Mouse (Mus musculus) midbrain, embryonic 13.5 days (tissue): ENCODE measurements around the gene Crispld2. TPM values are rescaled to one million over a fixed set of nuclear protein-coding genes. Genes with fewer than 3 reads are reported as not detected.

Experiments used
- ATAC-seq: fragments of 200-750 bp; cut with Nextera tagmentation; 2 replicates; pipeline ENCODE4 v1.8.0; 2017; ENCODE audit warnings: mild to moderate bottlenecking, moderate TSS enrichment, moderate library complexity
- H3K27ac ChIP-seq: fragments of 300-500 bp; sonication (generic); 2 replicates; pipeline ENCODE4 v1.5.1; 2015; ENCODE audit warnings: inconsistent platforms, mild to moderate bottlenecking, moderate library complexity
- H3K27me3 ChIP-seq: fragments of 300-500 bp; sonication (generic); 2 replicates; pipeline ENCODE4 v1.6.1; 2015; ENCODE audit warnings: mild to moderate bottlenecking, inconsistent platforms
- H3K36me3 ChIP-seq: fragments of 300-500 bp; sonication (generic); 2 replicates; pipeline ENCODE4 v1.6.1; 2015; ENCODE audit warnings: mild to moderate bottlenecking, inconsistent platforms
- H3K4me1 ChIP-seq: fragments of 300-500 bp; sonication (generic); replicated peaks from 2 replicates; pipeline ENCODE4 v1.6.1; 2015; ENCODE audit warnings: inconsistent platforms
- H3K4me2 ChIP-seq: fragments of 300-500 bp; sonication (generic); replicated peaks from 2 replicates; pipeline ENCODE4 v1.6.1; 2015; ENCODE audit warnings: moderate library complexity, mild to moderate bottlenecking, inconsistent platforms
- H3K4me3 ChIP-seq: fragments of 300-500 bp; sonication (generic); replicated peaks from 2 replicates; pipeline ENCODE4 v1.5.1; 2015; ENCODE audit warnings: mild to moderate bottlenecking, inconsistent platforms
- H3K9ac ChIP-seq: fragments of 300-500 bp; sonication (generic); replicated peaks from 2 replicates; pipeline ENCODE4 v1.6.1; 2015; ENCODE audit warnings: mild to moderate bottlenecking, inconsistent platforms
- H3K9me3 ChIP-seq: fragments of 300-500 bp; sonication (generic); 2 replicates; pipeline ENCODE4 v1.6.1; 2016; ENCODE audit warnings: mild to moderate bottlenecking, inconsistent platforms
- WGBS: fragments of 180-500 bp; shearing (Covaris S2); methylation state at CpG from one replicate; pipeline ENCODE4 v1.1.7; 2015; 5-methylcytosine and 5-hydroxymethylcytosine counted together
- polyA plus RNA-seq: library from polyadenylated mRNA; unstranded; fragments of >200 nt; fragmentation: Nextera tagmentation; extraction: Ambion mirVana; gene quantifications from 2 replicates; pipeline ENCODE4 v1.2.1, GENCODE M21; 2015

Crispld2 gene
- polyA plus RNA-seq, 1 experiment from 2014 or later = 2.1 TPM

DNA sequence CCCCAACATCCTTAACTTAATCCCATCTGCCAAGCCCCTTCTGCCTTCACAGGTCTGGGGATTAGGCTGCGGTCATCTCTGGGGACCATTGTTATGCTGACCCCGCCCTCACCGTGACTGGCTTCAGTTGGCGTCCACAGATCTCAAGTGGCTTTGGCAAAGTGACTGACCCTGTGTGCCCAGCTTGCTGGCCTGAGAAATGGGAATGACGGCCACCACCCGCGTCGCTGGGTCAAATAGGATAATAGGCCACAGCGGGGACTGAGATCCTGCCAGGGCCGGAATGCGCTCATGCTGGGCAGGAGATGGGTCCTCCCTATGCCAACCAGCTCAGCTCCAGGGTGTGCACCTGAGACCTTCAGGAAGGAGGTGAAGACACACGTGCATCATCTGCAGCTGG, 46.5 kb downstream of the Crispld2 start:
- no peak overlapping the region for H3K27ac ChIP-seq
- H3K4me3 ChIP-seq = no peak overlapping the region
- H3K9me3 ChIP-seq = no peaks in the 10 kb centered on the region
- H3K4me2 ChIP-seq = no peak overlapping the region
- ATAC-seq = no peak
- no peaks in the 10 kb centered on the region for H3K27me3 ChIP-seq
- no peak overlapping the region for H3K9ac ChIP-seq
- no peaks in the 10 kb centered on the region for H3K36me3 ChIP-seq
- H3K4me1 ChIP-seq = peaks cover 4% of the 10 kb centered on the region; the same call in 1 of the 2 replicates
- WGBS = 87% methylated on average over 12 of the region's 12 CpGs

DNA sequence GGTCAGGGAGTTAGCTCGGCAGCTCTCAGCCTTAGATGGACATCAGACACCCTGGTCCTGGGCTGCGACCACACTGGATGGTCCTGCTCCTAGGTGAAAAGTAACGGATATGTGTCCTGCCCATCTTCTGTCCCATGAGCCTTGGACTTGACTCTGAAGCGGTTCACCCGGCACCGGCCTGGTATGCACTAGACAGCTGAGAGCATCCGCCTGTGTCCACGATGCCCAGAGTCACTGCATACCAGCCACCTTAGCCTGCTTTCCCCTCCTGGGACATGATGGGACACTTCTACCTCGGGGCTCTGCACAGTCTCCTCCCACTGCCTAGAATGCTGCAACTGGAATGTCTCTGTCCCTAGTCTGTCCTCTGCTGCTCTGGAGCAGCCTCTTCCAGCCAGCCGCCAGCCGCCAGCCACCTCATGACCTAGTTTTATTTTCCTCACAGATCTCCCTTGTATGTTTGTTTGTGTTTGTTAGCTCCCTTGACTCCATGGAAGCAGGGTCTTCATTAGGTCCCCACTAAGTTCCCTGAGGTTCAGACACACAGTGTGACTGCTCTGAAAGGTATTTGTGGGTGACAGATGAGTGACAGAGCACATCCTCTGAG, 47.2 kb downstream of the Crispld2 start:
- 85% methylated on average over 11 of the region's 11 CpGs for WGBS
- Histone ChIP-seq H3K27me3 (no peaks in the 10 kb centered on the region), H3K9me3 (no peaks in the 10 kb centered on the region), H3K4me2 (no peak overlapping the region), H3K36me3 (no peaks in the 10 kb centered on the region), H3K9ac (no peak overlapping the region), H3K27ac (no peak overlapping the region), H3K4me3 (no peak overlapping the region), H3K4me1 (peaks cover 2% of the 10 kb centered on the region; the same call in 1 of the 2 replicates)
- ATAC-seq = no peak

DNA sequence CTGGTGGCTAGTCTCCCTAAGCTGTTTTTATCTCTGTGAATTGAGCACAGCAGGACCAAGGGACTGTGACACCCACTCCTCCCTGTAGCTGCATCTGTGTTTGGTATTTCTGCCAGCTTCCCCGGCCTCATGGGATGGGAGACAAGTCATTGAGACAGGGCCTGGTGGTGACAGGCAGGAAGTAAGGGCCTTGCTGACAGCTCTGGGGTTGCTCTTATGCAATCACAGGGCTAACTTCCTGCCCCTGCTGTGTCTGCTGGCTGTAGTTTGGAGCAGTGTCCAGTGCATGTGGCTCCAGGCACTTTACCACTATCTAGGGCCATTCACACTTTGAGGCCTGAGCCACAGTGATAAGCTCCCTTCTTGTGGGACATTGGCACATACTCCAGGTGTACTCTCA, 48.6 kb downstream of the Crispld2 start:
- Histone ChIP-seq H3K27ac (no peak overlapping the region), H3K9ac (no peak overlapping the region), H3K4me1 (no peaks in the 10 kb centered on the region), H3K36me3 (no peaks in the 10 kb centered on the region), H3K9me3 (no peaks in the 10 kb centered on the region), H3K4me3 (no peak overlapping the region), H3K4me2 (no peak overlapping the region), H3K27me3 (no peaks in the 10 kb centered on the region)
- 85% methylated on average over 1 of the region's 1 CpGs for WGBS
- no peak for ATAC-seq

DNA sequence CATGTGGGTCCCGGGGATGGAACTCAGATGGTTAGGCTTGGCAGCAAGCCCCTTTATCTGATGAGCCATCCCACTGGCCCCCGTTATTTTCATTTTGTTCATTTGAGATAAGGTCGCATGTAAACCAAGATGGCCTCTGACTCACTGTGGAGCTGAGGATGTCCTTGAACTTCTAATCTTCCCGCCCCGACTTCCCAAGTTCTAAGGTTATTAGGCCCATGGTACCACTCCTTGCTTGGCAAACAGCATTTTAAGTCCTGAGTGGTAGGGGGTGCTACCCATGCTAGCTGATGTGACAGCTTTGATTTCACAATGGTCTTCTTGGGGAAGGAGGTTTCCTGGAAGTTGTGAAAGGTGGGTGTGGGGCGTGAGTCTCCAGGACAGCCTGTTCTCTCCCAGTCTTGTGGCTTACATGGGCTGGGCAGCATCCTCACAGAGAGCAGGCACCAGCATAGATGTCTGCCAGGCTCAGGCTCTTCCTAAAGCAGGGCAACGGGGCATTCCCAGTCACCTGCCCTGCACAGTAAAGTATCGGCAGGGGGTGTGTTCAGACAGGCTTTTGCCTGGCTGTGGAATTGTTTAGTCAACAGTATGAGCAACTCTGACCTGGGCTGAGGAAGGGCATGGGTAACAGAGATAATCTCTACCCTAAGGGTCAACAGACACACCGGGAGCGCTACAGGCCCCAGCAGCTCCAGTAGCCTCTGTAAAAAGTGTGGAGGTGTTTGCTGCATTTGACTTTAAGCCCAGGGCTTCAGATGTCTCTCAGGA, 50.5 kb downstream of the Crispld2 start:
- Histone ChIP-seq H3K4me1 (0 out of 2 replicates have a peak, but pooled peaks cover 10% of the 10 kb centered on the region), H3K27me3 (no peaks in the 10 kb centered on the region), H3K9ac (no peak overlapping the region), H3K4me2 (no peak overlapping the region), H3K4me3 (no peak overlapping the region), H3K27ac (no peak overlapping the region), H3K36me3 (no peaks in the 10 kb centered on the region), H3K9me3 (no peaks in the 10 kb centered on the region)
- 83% methylated on average over 10 of the region's 10 CpGs for WGBS
- no peak for ATAC-seq

DNA sequence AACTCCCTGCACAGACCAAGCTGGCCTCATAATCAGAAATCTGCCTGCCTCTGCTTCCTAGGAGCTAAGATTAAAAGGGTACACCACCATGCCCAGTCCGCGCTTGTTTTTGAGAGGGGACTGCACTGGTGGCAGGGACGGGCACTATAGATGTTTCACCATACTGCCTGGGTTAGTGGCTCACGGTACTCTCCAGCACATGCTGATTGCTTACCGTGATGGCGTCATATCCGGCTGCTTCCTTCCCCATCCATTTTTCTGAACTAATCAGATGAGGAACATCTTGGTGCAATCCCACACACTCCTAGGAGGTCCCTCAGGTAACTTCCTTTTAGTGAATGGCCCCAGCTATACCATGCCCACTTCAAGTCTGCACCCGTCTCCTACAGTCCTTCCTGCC, 52.7 kb downstream of the Crispld2 start:
- Histone ChIP-seq H3K9ac (no peak overlapping the region), H3K36me3 (no peaks in the 10 kb centered on the region)
- 87% methylated on average over 8 of the region's 8 CpGs for WGBS

DNA sequence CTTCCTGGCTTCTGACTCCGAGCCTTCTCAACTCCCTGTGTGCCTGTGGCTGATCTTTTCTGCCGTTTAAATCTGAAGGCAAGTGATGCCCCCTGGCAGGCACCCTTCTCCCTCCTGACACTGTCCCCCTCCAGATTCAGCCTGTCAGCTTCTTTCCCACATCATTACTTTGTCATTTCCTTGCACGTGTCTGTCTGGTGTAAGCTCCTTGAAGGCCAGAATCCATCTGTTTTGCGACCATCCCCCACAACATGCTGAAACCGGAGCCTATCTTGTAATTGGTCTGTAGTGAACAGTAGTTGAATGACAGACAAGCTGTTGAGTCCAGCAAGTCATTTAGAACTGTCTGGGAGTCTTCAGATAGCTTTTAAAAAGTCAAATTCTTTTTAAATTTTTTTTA, 53.2 kb downstream of the Crispld2 start:
- H3K27ac ChIP-seq = no peak overlapping the region

More for the DNA sequence above, 52.7 kb downstream of the Crispld2 start:
- no peak for ATAC-seq
- no peak overlapping the region for H3K4me2 ChIP-seq
- no peak overlapping the region for H3K27ac ChIP-seq
- no peaks in the 10 kb centered on the region for H3K9me3 ChIP-seq
- H3K4me1 ChIP-seq = 0 out of 2 replicates have a peak, but pooled peaks cover 10% of the 10 kb centered on the region
- H3K27me3 ChIP-seq = no peaks in the 10 kb centered on the region
- H3K4me3 ChIP-seq = no peak overlapping the region

DNA sequence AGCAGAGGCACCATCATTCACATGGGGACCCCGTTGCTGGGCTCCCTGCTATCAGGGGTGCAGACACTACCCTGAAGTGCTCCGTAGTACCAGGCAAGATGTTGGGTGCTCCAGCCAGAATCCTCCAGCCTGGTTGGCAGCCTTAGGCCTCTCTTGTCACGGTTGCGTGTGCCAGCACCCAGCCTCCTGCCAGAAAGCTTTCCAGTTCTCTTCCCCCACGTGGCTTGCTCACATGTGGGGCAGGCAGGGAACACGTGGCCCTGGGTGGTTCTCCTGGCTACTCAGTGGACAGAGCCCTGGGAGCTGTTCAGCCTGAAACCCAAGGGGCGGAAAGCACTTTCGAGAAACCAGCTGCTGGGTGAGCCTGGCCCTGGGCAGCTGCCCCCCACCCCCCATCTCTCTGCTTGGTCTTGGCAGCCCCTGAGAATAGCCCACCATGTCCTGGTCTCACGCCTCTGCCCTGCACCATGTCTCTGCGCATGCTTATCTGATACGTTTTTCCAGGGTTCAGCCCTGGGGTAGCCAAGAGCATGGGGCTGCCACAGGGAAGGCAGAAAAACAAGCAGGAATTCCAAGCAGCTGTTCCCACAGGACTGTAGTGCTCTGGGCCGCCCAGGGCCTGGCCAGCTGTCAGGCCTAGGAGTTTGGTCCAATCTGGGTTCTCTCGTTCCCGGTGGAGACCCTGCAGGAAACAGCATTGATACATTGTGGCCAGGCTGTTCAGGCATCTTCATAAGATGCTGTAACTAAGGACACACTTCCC, 54.2 kb downstream of the Crispld2 start:
- 69% methylated on average over 14 of the region's 14 CpGs for WGBS
- Histone ChIP-seq H3K4me2 (no peak overlapping the region), H3K36me3 (no peaks in the 10 kb centered on the region), H3K27me3 (no peaks in the 10 kb centered on the region), H3K27ac (no peak overlapping the region), H3K4me1 (0 out of 2 replicates have a peak, but pooled peaks cover 10% of the 10 kb centered on the region), H3K9ac (no peak overlapping the region), H3K4me3 (no peak overlapping the region), H3K9me3 (no peaks in the 10 kb centered on the region)
- ATAC-seq = no peak

More for the DNA sequence above, 53.2 kb downstream of the Crispld2 start:
- Histone ChIP-seq H3K9me3 (no peaks in the 10 kb centered on the region), H3K27me3 (no peaks in the 10 kb centered on the region), H3K36me3 (no peaks in the 10 kb centered on the region), H3K9ac (no peak overlapping the region), H3K4me2 (no peak overlapping the region), H3K4me1 (0 out of 2 replicates have a peak, but pooled peaks cover 10% of the 10 kb centered on the region), H3K4me3 (no peak overlapping the region)
- WGBS = 73% methylated on average over 5 of the region's 5 CpGs
- no peak for ATAC-seq

DNA sequence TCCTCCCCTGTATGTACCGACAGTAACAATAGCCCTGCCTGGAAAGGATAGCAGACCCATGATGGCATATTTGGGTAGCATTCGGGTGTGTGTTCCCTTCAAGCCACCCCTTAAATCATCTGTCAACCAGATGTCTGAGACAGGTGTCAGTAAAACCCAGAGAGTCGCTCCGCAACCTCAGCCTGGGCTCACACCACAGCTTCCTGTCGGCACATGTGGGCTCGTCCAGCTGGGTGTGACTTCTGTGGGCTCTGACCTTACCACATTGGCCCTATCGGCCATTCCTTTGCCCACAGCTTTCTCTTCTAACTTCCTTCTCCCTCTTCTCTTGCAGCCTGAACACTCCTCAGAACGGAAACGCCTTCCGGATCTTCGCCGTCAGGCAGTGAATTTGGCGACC, 57.7 kb downstream of the Crispld2 start:
- WGBS = 92% methylated on average over 13 of the region's 13 CpGs
- Histone ChIP-seq H3K4me1 (0 out of 2 replicates have a peak, but pooled peaks cover 10% of the 10 kb centered on the region), H3K27ac (no peak overlapping the region), H3K9me3 (no peaks in the 10 kb centered on the region), H3K4me3 (no peak overlapping the region), H3K4me2 (no peak overlapping the region), H3K36me3 (no peaks in the 10 kb centered on the region), H3K9ac (no peak overlapping the region), H3K27me3 (no peaks in the 10 kb centered on the region)
- no peak for ATAC-seq

DNA sequence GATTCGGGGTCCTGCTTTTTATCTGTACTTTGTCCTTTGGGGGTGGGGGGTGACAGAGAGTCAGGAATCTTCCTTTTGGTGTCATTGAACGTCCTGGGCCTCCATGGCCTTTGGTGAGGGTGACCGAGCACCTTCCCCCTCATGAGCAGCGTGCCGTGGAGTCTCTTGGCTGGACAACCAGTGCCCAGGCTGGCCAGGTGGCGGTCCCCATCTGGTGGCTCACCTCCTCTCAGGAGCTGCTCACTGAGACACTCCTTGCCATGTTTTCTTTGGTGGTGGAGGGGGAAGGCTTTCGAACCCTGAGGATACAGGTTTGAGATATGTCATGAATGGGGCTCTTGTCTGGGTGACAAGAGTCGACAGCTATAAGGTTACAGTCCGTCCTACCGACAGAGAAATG, 58.1 kb downstream of the Crispld2 start:
- H3K4me2 ChIP-seq = no peak overlapping the region
- H3K27ac ChIP-seq = no peak overlapping the region
- 0 out of 2 replicates have a peak, but pooled peaks cover 10% of the 10 kb centered on the region for H3K4me1 ChIP-seq
- H3K9me3 ChIP-seq = no peaks in the 10 kb centered on the region
- H3K36me3 ChIP-seq = no peaks in the 10 kb centered on the region
- no peaks in the 10 kb centered on the region for H3K27me3 ChIP-seq
- H3K4me3 ChIP-seq = no peak overlapping the region
- ATAC-seq = no peak
- no peak overlapping the region for H3K9ac ChIP-seq
- WGBS = 86% methylated on average over 10 of the region's 10 CpGs

DNA sequence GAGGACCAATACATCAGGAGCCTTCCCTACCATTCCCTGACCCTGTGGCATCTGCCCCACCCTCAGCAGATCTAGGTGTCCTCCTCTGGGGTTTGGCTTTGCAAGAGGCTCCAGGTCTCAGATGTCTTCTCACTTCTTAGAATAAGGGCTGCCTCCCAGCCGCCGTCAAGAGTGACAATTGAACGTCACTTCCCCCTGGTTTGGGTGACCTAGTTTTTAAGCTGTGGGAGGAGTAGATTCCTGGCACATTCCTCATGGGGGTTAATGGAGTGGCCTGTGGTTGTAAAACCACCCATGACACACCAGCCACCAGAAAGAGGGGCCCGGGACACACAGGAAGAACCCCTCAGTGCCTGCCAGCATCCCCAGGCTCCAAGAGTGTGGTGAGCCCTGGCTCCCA, 58.8 kb downstream of the Crispld2 start:
- H3K27me3 ChIP-seq = no peaks in the 10 kb centered on the region
- WGBS = 66% methylated on average over 4 of the region's 4 CpGs
- H3K36me3 ChIP-seq = no peaks in the 10 kb centered on the region
- no peak for ATAC-seq
- H3K4me2 ChIP-seq = no peak overlapping the region
- 0 out of 2 replicates have a peak, but pooled peaks cover 9% of the 10 kb centered on the region for H3K4me1 ChIP-seq
- H3K27ac ChIP-seq = no peak overlapping the region
- no peak overlapping the region for H3K9ac ChIP-seq
- H3K4me3 ChIP-seq = no peak overlapping the region
- no peaks in the 10 kb centered on the region for H3K9me3 ChIP-seq

DNA sequence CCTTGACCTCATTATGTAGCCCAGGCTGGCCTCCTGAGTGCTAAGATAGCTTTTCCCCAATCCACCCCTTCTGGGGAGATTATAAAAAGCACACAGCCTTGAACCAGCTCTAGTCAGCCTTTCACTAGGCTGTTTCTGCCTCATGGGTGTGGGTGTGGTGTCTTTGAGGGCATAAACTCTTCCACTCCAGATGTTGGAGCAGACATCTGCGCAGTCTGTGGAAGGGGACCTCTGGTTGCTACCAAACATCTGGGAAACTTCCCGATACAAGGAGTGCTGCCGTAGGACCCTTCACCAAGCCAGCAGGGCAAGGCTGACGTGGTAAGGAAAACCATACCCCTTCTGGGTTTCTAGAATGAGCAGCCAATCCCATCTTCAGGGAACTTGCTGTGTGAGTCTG, 59.7 kb downstream of the Crispld2 start:
- ATAC-seq = no peak
- 92% methylated on average over 4 of the region's 4 CpGs for WGBS
- H3K27ac ChIP-seq = no peak overlapping the region

DNA sequence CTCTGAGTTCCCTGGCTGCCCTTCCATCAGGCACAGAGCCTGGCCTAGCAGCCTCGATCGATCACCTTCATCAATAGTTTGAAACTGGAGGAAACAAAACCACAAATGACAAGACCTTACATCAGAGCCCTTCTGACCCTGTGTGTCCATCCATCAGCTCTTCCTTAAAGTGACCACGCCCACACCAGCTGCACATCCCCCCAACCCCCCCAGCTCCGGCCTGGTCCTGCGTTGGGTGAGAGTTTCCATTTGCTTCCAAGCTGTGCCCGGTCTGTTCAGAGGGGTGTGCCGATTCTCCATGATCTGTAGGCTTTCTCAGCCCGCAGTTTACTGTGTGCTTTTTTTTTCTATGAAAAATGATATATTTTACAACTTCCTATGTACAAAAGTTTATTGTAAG, 60.1 kb downstream of the Crispld2 start:
- no peak for ATAC-seq
- no peak overlapping the region for H3K9ac ChIP-seq
- no peaks in the 10 kb centered on the region for H3K36me3 ChIP-seq
- H3K27me3 ChIP-seq = no peaks in the 10 kb centered on the region
- no peak overlapping the region for H3K4me3 ChIP-seq
- no peak overlapping the region for H3K4me2 ChIP-seq
- H3K9me3 ChIP-seq = peaks cover 6% of the 10 kb centered on the region; the same call in 1 of the 2 replicates
- H3K4me1 ChIP-seq = no peaks in the 10 kb centered on the region
- 88% methylated on average over 8 of the region's 8 CpGs for WGBS
- no peak overlapping the region for H3K27ac ChIP-seq

More for the DNA sequence above, 59.7 kb downstream of the Crispld2 start:
- Histone ChIP-seq H3K9me3 (peaks cover 6% of the 10 kb centered on the region; the same call in 1 of the 2 replicates), H3K9ac (no peak overlapping the region), H3K36me3 (no peaks in the 10 kb centered on the region), H3K4me3 (no peak overlapping the region), H3K27me3 (no peaks in the 10 kb centered on the region), H3K4me2 (no peak overlapping the region), H3K4me1 (0 out of 2 replicates have a peak, but pooled peaks cover under 1% of the 10 kb centered on the region)
